In the genomic region with DNA sequence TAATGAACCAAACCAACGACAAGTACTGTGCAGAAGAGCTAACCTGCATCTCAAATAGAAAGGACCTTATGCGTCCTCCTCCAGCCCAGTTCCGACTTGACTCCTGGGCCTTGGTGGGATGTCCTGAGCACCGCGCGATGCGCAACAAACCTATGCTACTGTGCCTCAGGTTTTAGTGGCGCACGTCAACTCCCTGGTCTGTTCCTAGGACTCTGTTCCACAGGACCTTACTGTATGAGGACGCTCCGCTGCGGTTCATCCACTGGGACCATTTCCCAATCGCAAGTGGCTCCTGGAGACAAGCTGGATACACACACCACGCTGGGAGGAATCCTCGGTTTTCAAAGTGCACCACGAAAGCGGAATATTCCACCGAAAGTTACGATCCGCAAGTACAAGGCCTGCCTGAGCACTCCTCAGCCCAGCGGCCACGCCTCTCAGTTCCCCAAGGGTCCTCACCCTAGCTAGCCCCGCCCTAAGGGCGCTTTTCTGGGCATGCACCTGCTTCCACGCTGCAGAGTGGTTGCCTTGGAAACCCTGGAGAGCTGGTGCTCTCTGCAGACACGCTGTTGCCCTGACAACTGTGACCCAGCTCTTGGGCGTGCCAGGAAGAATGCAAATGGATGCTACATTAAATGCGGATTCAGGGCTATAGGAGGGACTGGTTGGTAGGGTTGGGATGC, we compare ENCODE assay signal across 8 mouse cellular contexts. TPM values are rescaled to one million over a fixed set of nuclear protein-coding genes. Genes with fewer than 3 reads are reported as not detected.
DNase-seq lines count a peak whose midpoint lies in the region; ATAC-seq lines count a peak whose summit lies in the region.

No protein-coding gene starts in this region.

- H3K9me3 ChIP-seq in liver, embryonic 11.5 days (ENCODE audit: control insufficient read depth, low read length): no peaks in the 10 kb centered on the region

- H3K4me3 ChIP-seq in liver, embryonic 11.5 days (ENCODE audit: low read depth, low read length): peak overlapping the region; percentile 30

- no peak overlapping the region for H3K9ac ChIP-seq in liver, embryonic 11.5 days (ENCODE audit: low read depth, low read length)

- 3% methylated on average over 28 of the region's 28 CpGs for WGBS in liver, embryonic 11.5 days

- peaks cover 9% of the 10 kb centered on the region; the same call in 1 of the 2 replicates for H3K4me1 ChIP-seq in liver, embryonic 11.5 days (replicated peaks; ENCODE audit: control insufficient read depth, insufficient read depth, low read length)

- intact Hi-C loops in gastrocnemius, postnatal 36 days (cut with DNase I): no loop called here

- H3K27me3 ChIP-seq in liver, embryonic 11.5 days (replicated peaks; ENCODE audit: control insufficient read depth, insufficient read depth, low read length): peaks cover 45% of the 10 kb centered on the region

- no peaks in the 10 kb centered on the region for H3K36me3 ChIP-seq in liver, embryonic 11.5 days (ENCODE audit: control insufficient read depth, insufficient read depth, low read length)

- no peak overlapping the region for H3K27ac ChIP-seq in liver, embryonic 11.5 days (ENCODE audit: low read depth, low read length)

- H3K4me2 ChIP-seq in liver, embryonic 11.5 days: peak overlapping the region; percentile 63

- ATAC-seq in liver, embryonic 11.5 days (replicated peaks; ENCODE audit: low FRiP score): no peak; the same call in 1 of the 2 replicates
- 0 out of 2 replicates have a peak, but pooled peaks have one; percentile 27 for ATAC-seq in monocyte, adult 5-6 weeks (replicated peaks; ENCODE audit: insufficient number of reproducible peaks, low FRiP score, low TSS enrichment, poor library complexity, severe bottlenecking)

- peak; percentile 22 for DNase-seq in gastrocnemius, postnatal 25 days
- DNase-seq in gastrocnemius, postnatal 36 days: no peak
- DNase-seq in cerebellum, postnatal 10 days: peak; percentile 82 to 87
- DNase-seq in frontal cortex, postnatal 14 days (ENCODE audit: low spot score in 2 of 2): peak; percentile 66 to 80
- peak; percentile 42 to 77 for DNase-seq in kidney, postnatal 25 days
- no peak for DNase-seq in liver, embryonic 11.5 days (ENCODE audit: low spot score)
- peak; percentile 58 for DNase-seq in testis, postnatal 10 days (ENCODE audit: low spot score)

RNA-seq across cellular contexts. Expression of a gene that starts 1.5 kb away (rescaled TPM):
- total RNA-seq in gastrocnemius, postnatal 25 days (2021): 1 to 10 TPM; 2.7 to 3.3 TPM
- total RNA-seq in gastrocnemius, postnatal 36 days (2021): 1 to 10 TPM; 2.7 to 3.3 TPM
- polyA plus RNA-seq in liver, embryonic 11.5 days (2014; fragmentation: Nextera tagmentation; extraction: Ambion mirVana): 7.7 and 8.2 TPM in 2 replicates
- total RNA-seq in monocyte, adult 5-6 weeks (2017): 0.39 TPM in 1 of 3 replicates, not detected in the others

Comparison
In these comparisons a context has a peak if more than half of its experiments do, and no peak if none do; other contexts are left out.
1. DNase-seq: peak in gastrocnemius, postnatal 25 days (single experiment), cerebellum, postnatal 10 days (2 of 2), frontal cortex, postnatal 14 days (2 of 2), kidney, postnatal 25 days (2 of 2) and testis, postnatal 10 days (single experiment); none in gastrocnemius, postnatal 36 days (0 of 2) and liver, embryonic 11.5 days (single experiment).